Mouse (Mus musculus) telencephalon, adult 2 months (tissue): Measurements from ENCODE around the gene Podxl2.

ENCODE experiments used
- DNase-seq: peaks from one replicate; pipeline ENCODE4 v3.0.0-alpha.2; 2011; ENCODE audit warnings: low read depth, low spot score

The Podxl2 gene

GRCm38 (mm10) chr6:88844901-88845565 lies 29.8 kb downstream of the Podxl2 start:
- DNase-seq: no peak

- no peak for DNase-seq
Observed at GRCm38 (mm10) chr6:88843781-88844725, 30.8 kb downstream of the Podxl2 start.

- no peak for DNase-seq
Observed at GRCm38 (mm10) chr6:88843241-88843640, 31.6 kb downstream of the Podxl2 start.

- no peak for DNase-seq
Observed at GRCm38 (mm10) chr6:88842731-88843151, 32.1 kb downstream of the Podxl2 start.

GRCm38 (mm10) chr6:88841781-88842689 lies 32.8 kb downstream of the Podxl2 start, which contains the start of gene Abtb1:
Gene Abtb1, minus strand, starts transcription at chr6:88841984.
- peak; percentile 99 for DNase-seq

- DNase-seq: no peak
Observed at GRCm38 (mm10) chr6:88841514-88841780, 33.4 kb downstream of the Podxl2 start.

- no peak for DNase-seq
Observed at GRCm38 (mm10) chr6:88840791-88841513, 33.9 kb downstream of the Podxl2 start.

GRCm38 (mm10) chr6:88840211-88840610 lies 34.6 kb downstream of the Podxl2 start:
- no peak for DNase-seq

- DNase-seq: no peak
Observed at GRCm38 (mm10) chr6:88839135-88839970, 35.5 kb downstream of the Podxl2 start.

- DNase-seq: no peak
Observed at GRCm38 (mm10) chr6:88838613-88839012, 36.2 kb downstream of the Podxl2 start.

- no peak for DNase-seq
Observed at GRCm38 (mm10) chr6:88837999-88838398, 36.8 kb downstream of the Podxl2 start.

GRCm38 (mm10) chr6:88836178-88836819 lies 38.5 kb downstream of the Podxl2 start:
- no peak for DNase-seq

- no peak for DNase-seq
Observed at GRCm38 (mm10) chr6:88835047-88835446, 39.8 kb downstream of the Podxl2 start.

- DNase-seq: no peak
Observed at GRCm38 (mm10) chr6:88833340-88834140, 41.3 kb downstream of the Podxl2 start.

- no peak for DNase-seq
Observed at GRCm38 (mm10) chr6:88832663-88833062, 42.2 kb downstream of the Podxl2 start.

- peak; percentile 86 for DNase-seq
Observed at GRCm38 (mm10) chr6:88831456-88831855, 43.4 kb downstream of the Podxl2 start.

GRCm38 (mm10) chr6:88830112-88830702 lies 44.6 kb downstream of the Podxl2 start:
- no peak for DNase-seq

GRCm38 (mm10) chr6:88829579-88829978 lies 45.3 kb downstream of the Podxl2 start:
- DNase-seq: no peak
